Mouse (Mus musculus) small intestine, adult 2 months (tissue): ENCODE results near the gene Abt1. TPM values are rescaled to one million over a fixed set of nuclear protein-coding genes. Genes with fewer than 3 reads are reported as not detected.

Experiments used
- H3K27ac ChIP-seq: fragments of 200-500 bp; 2 replicates; pipeline ENCODE4 v1.5.1; 2012; ENCODE audit warnings: low read depth, low read length, control low read depth, inconsistent platforms; ENCODE audit not compliant: insufficient read depth
- H3K27me3 ChIP-seq: fragments of 200-500 bp; 2 replicates; pipeline ENCODE4 v1.6.1; 2012; ENCODE audit warnings: mild to moderate bottlenecking, moderate library complexity, low read length, inconsistent platforms; ENCODE audit not compliant: control insufficient read depth, insufficient read depth
- H3K36me3 ChIP-seq: fragments of 200-500 bp; 2 replicates; pipeline ENCODE4 v1.6.1; 2012; ENCODE audit warnings: mild to moderate bottlenecking, low read length, control low read depth, inconsistent platforms; ENCODE audit not compliant: control insufficient read depth, insufficient read depth
- H3K4me1 ChIP-seq: fragments of 200-500 bp; 2 replicates; pipeline ENCODE4 v1.6.1; 2012; ENCODE audit warnings: low read length, inconsistent platforms, mixed read lengths; ENCODE audit not compliant: control insufficient read depth, insufficient read depth, insufficient read length
- H3K4me3 ChIP-seq: fragments of 200-500 bp; 2 replicates; pipeline ENCODE4 v1.5.1; 2012; ENCODE audit warnings: low read depth, mild to moderate bottlenecking, control low read depth, inconsistent platforms, low read length, moderate library complexity
- CTCF ChIP-seq: fragments of 200-500 bp; IDR thresholded peaks from 2 replicates; pipeline ENCODE4 v1.5.1; 2012; ENCODE audit warnings: low read depth, mild to moderate bottlenecking, control low read depth, inconsistent platforms, low read length, moderate library complexity, mixed read lengths; ENCODE audit not compliant: insufficient replicate concordance, insufficient read length; ENCODE audit errors: extremely low read depth
- POLR2A ChIP-seq: fragments of 200-500 bp; IDR thresholded peaks from 2 replicates; pipeline ENCODE4 v1.6.1; 2012; ENCODE audit warnings: low read depth, mild to moderate bottlenecking, control low read depth, inconsistent platforms, low read length, moderate library complexity
- WGBS: fragments of 180-500 bp; shearing (Covaris S2); methylation state at CpG from one replicate; pipeline ENCODE4 v1.1.7; 2018; 5-methylcytosine and 5-hydroxymethylcytosine counted together
- polyA plus RNA-seq: library from polyadenylated mRNA; depleted of rRNA; stranded (reverse); fragments of >200 nt; gene quantifications from 2 replicates; pipeline ENCODE4 v1.2.3, GENCODE M21; 2012

Abt1 gene
- polyA plus RNA-seq, 1 experiment = 1.2 TPM

- under 1% methylated on average over 24 of the region's 24 CpGs for WGBS
Observed at GRCm38 (mm10) chr13:23449235-23450095, 25.8 kb upstream of the Abt1 start.

GRCm38 (mm10) chr13:23448758-23449157 is 25.1 kb upstream of the Abt1 start:
- Histone ChIP-seq H3K27me3 (no peaks in the 10 kb centered on the region), H3K27ac (no peak overlapping the region), H3K4me1 (no peaks in the 10 kb centered on the region), H3K4me3 (no peak overlapping the region), H3K36me3 (no peaks in the 10 kb centered on the region)
- TF ChIP-seq CTCF = no peak
- WGBS = 73% methylated on average over 3 of the region's 3 CpGs

More at GRCm38 (mm10) chr13:23449235-23450095, 25.8 kb upstream of the Abt1 start:
- Histone ChIP-seq H3K36me3 (no peaks in the 10 kb centered on the region), H3K27me3 (no peaks in the 10 kb centered on the region), H3K4me1 (no peaks in the 10 kb centered on the region), H3K4me3 (peak overlapping the region; percentile 57), H3K27ac (no peak overlapping the region)
- TF ChIP-seq POLR2A = no peak
- TF ChIP-seq CTCF = no peak

GRCm38 (mm10) chr13:23446498-23446952 is 22.9 kb upstream of the Abt1 start:
- TF ChIP-seq CTCF (no peak), POLR2A (no peak)
- H3K27ac ChIP-seq = peak overlapping the region; percentile 20; the same call in 1 of the 2 replicates
- no peaks in the 10 kb centered on the region for H3K36me3 ChIP-seq
- WGBS = under 1% methylated on average over 16 of the region's 16 CpGs
- no peaks in the 10 kb centered on the region for H3K4me1 ChIP-seq
- no peaks in the 10 kb centered on the region for H3K27me3 ChIP-seq
- peak overlapping the region; percentile 48; the same call in 1 of the 2 replicates for H3K4me3 ChIP-seq

- TF ChIP-seq POLR2A (peak; percentile 11; the same call in 1 of the 2 replicates), CTCF (no peak)
Observed at GRCm38 (mm10) chr13:23445561-23446320, 22.1 kb upstream of the Abt1 start.

GRCm38 (mm10) chr13:23445156-23445555 is 21.5 kb upstream of the Abt1 start:
- TF ChIP-seq POLR2A (no peak), CTCF (no peak)
- no peaks in the 10 kb centered on the region for H3K4me1 ChIP-seq
- WGBS = 3% methylated on average over 10 of the region's 10 CpGs

More at GRCm38 (mm10) chr13:23445561-23446320, 22.1 kb upstream of the Abt1 start:
- Histone ChIP-seq H3K36me3 (no peaks in the 10 kb centered on the region), H3K27me3 (no peaks in the 10 kb centered on the region), H3K4me1 (no peaks in the 10 kb centered on the region), H3K4me3 (peak overlapping the region; percentile 80), H3K27ac (peak overlapping the region; percentile 80)
- WGBS = under 1% methylated on average over 55 of the region's 55 CpGs

GRCm38 (mm10) chr13:23444451-23444850 is 20.8 kb upstream of the Abt1 start:
- Histone ChIP-seq H3K36me3 (no peaks in the 10 kb centered on the region), H3K27me3 (no peaks in the 10 kb centered on the region), H3K27ac (no peak overlapping the region), H3K4me3 (no peak overlapping the region), H3K4me1 (no peaks in the 10 kb centered on the region)
- TF ChIP-seq CTCF (no peak), POLR2A (no peak)
- WGBS = 64% methylated on average over 5 of the region's 5 CpGs

More at GRCm38 (mm10) chr13:23445156-23445555, 21.5 kb upstream of the Abt1 start:
- peak overlapping the region; percentile 80 for H3K27ac ChIP-seq
- H3K36me3 ChIP-seq = no peaks in the 10 kb centered on the region
- no peaks in the 10 kb centered on the region for H3K27me3 ChIP-seq
- peak overlapping the region; percentile 80 for H3K4me3 ChIP-seq
